Mouse (Mus musculus): ENCODE measurements around the gene Mcu. TPM values are rescaled to one million over a fixed set of nuclear protein-coding genes. Genes with fewer than 3 reads are reported as not detected.

Gene Mcu
- total and polyA plus RNA-seq, 2 experiments from 2014 or later, result 13.0 to 20.5 TPM

DNA sequence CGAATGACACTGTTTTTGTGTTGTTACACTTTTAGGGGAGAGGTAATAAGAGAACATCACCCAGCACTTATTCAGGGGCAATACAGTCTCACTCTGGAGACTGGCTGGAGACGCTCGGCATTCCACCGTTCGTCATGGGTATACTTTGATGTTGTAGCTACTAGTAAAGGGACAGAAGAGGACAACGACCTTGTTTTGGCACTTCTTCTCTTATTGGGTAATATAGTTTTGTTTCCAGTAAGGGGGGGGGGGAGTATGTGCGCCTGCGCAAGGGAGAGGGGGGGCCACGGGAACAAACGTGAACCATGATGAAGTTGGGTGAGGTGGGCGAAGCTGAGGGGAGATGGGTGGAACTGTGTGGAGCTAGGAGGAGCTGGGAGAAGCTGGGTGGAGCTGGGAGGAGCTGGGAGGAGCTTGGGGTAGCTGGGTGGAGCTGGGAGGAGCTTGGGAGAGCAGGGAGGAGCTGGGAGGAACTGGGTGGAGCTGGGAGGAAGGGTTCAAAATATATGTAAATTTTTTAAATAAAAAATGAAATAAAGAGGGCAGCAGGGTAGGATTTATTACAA, 67.6 kb downstream of the Mcu start:
- no peak for TF ChIP-seq CTCF (IDR thresholded peaks at IDR 0.05; ENCODE audit: low read depth)
- TF ChIP-seq EP300 (IDR thresholded peaks at IDR 0.05; ENCODE audit: low read depth), result no peak
- no peaks in the 10 kb centered on the region; the same call in none of the 2 replicates for H3K4me1 ChIP-seq (ENCODE audit: control insufficient read depth, insufficient read depth)
- ATAC-seq (ENCODE audit: insufficient read depth, low read depth), result no peak

DNA sequence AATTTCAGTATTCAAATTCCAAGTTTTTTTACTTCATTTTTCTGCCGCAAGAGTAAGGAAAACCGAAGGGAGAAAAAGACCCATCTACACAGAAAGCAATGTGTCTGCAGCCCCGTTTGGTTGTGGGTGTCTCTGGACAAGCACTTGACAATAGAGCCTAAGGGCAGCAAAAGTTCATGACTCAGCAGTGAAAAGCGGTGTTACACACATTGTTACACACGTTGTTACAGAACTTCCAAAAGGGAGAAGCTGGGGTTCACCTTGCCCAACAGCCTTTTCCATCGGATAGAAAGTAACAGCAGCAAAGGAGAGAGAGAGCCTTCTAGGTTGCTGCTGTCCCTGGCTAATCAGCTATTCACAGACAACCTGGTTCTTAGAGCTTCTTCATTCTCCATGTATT, 68.3 kb downstream of the Mcu start:
- Histone ChIP-seq H3K27me3 (ENCODE audit: control insufficient read depth, insufficient read depth, low read length) (no peaks in the 10 kb centered on the region), H3K9me3 (replicated peaks; ENCODE audit: control insufficient read depth, low read length) (no peaks in the 10 kb centered on the region), H3K36me3 (replicated peaks; ENCODE audit: control insufficient read depth, insufficient read depth, low read length) (peaks cover 8% of the 10 kb centered on the region), H3K9ac (replicated peaks; ENCODE audit: low read depth, low read length) (no peak overlapping the region), H3K4me3 (ENCODE audit: low read depth, low read length) (no peak overlapping the region), H3K4me2 (ENCODE audit: low read depth, low read length) (no peak overlapping the region), H3K27ac (ENCODE audit: low read depth) (no peak overlapping the region), H3K4me1 (ENCODE audit: control insufficient read depth, insufficient read depth) (no peaks in the 10 kb centered on the region; the same call in none of the 2 replicates)
- 73% methylated on average over 6 of the region's 6 CpGs for WGBS
- ATAC-seq (ENCODE audit: insufficient read depth, low read depth) (no peak), DNase-seq (ENCODE audit: low spot score) (no peak)
- TF ChIP-seq CTCF (IDR thresholded peaks at IDR 0.05; ENCODE audit: low read depth) (no peak), EP300 (IDR thresholded peaks at IDR 0.05; ENCODE audit: low read depth) (no peak)

More for the DNA sequence above, 67.6 kb downstream of the Mcu start:
- no peak overlapping the region for H3K4me2 ChIP-seq (ENCODE audit: low read depth, low read length)
- no peaks in the 10 kb centered on the region for H3K27me3 ChIP-seq (ENCODE audit: control insufficient read depth, insufficient read depth, low read length)
- no peak overlapping the region for H3K4me3 ChIP-seq (ENCODE audit: low read depth, low read length)
- 84% methylated on average over 11 of the region's 11 CpGs for WGBS
- no peak overlapping the region for H3K27ac ChIP-seq (ENCODE audit: low read depth)
- no peak overlapping the region for H3K9ac ChIP-seq (replicated peaks; ENCODE audit: low read depth, low read length)
- peaks cover 8% of the 10 kb centered on the region for H3K36me3 ChIP-seq (replicated peaks; ENCODE audit: control insufficient read depth, insufficient read depth, low read length)
- H3K9me3 ChIP-seq (replicated peaks; ENCODE audit: control insufficient read depth, low read length), result 0 out of 2 replicates have a peak, but pooled peaks cover under 1% of the 10 kb centered on the region
- DNase-seq (ENCODE audit: low spot score), result no peak

DNA sequence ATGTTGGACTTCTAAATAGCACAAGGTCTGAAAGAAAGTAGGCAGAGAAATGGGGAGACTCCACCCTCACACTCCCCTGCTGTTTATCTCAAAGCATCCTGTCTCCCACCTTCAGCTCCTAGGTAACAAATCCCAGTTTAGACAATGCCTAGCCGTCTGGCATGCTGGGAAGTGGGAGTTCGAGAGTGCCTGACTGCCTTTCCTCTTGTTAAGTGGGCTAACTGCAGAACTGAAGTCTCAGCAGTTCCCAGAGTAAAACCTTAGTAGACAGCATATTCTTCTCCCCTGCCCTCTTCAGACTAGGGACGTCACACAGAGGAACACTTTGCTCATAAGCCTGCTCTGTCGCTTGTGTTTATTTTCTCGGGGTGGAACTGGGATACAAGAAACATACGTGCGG, 69.1 kb downstream of the Mcu start:
- no peak for TF ChIP-seq EP300 (IDR thresholded peaks at IDR 0.05; ENCODE audit: low read depth)
- no peak for TF ChIP-seq CTCF (IDR thresholded peaks at IDR 0.05; ENCODE audit: low read depth)
- no peaks in the 10 kb centered on the region for H3K27me3 ChIP-seq (ENCODE audit: control insufficient read depth, insufficient read depth, low read length)
- H3K36me3 ChIP-seq (replicated peaks; ENCODE audit: control insufficient read depth, insufficient read depth, low read length), result peaks cover 8% of the 10 kb centered on the region
- H3K4me2 ChIP-seq (ENCODE audit: low read depth, low read length), result no peak overlapping the region
- ATAC-seq (ENCODE audit: insufficient read depth, low read depth), result no peak
- no peak for DNase-seq (ENCODE audit: low spot score)
- no peak overlapping the region for H3K4me3 ChIP-seq (ENCODE audit: low read depth, low read length)
- H3K9ac ChIP-seq (replicated peaks; ENCODE audit: low read depth, low read length), result no peak overlapping the region
- WGBS, result 63% methylated on average over 7 of the region's 7 CpGs
- no peak overlapping the region for H3K27ac ChIP-seq (ENCODE audit: low read depth)
- no peaks in the 10 kb centered on the region; the same call in 1 of the 2 replicates for H3K4me1 ChIP-seq (ENCODE audit: control insufficient read depth, insufficient read depth)
- H3K9me3 ChIP-seq (replicated peaks; ENCODE audit: control insufficient read depth, low read length), result no peaks in the 10 kb centered on the region

DNA sequence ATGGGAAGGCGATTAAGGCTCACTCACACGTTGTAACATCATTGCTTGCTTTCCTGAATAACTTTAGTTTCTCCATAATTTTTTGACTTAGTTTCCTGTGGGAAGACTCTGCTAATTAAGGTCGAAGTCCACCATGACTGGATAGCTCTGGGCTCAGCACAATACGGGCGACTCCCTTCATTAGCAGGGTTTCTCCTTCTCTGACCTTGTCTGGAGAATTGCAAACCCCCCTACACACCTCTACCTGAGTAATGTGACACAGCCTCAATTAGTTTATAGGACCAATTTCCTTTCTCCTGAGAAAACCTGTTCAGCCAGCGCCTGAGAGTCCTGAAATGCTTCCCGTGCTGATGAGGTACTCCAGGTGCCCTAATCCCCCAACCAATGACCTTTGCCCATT, 71.3 kb downstream of the Mcu start:
- TF ChIP-seq CTCF (IDR thresholded peaks at IDR 0.05; ENCODE audit: low read depth) (no peak), EP300 (IDR thresholded peaks at IDR 0.05; ENCODE audit: low read depth) (no peak)
- H3K4me3 ChIP-seq (ENCODE audit: low read depth, low read length), result no peak overlapping the region
- WGBS, result 92% methylated on average over 7 of the region's 7 CpGs
- no peak overlapping the region for H3K27ac ChIP-seq (ENCODE audit: low read depth)
- ATAC-seq (ENCODE audit: insufficient read depth, low read depth) (no peak), DNase-seq (ENCODE audit: low spot score) (no peak)
- H3K27me3 ChIP-seq (ENCODE audit: control insufficient read depth, insufficient read depth, low read length), result no peaks in the 10 kb centered on the region
- H3K36me3 ChIP-seq (replicated peaks; ENCODE audit: control insufficient read depth, insufficient read depth, low read length), result peaks cover 8% of the 10 kb centered on the region
- H3K9me3 ChIP-seq (replicated peaks; ENCODE audit: control insufficient read depth, low read length), result no peaks in the 10 kb centered on the region
- no peak overlapping the region for H3K9ac ChIP-seq (replicated peaks; ENCODE audit: low read depth, low read length)
- H3K4me1 ChIP-seq (ENCODE audit: control insufficient read depth, insufficient read depth), result no peaks in the 10 kb centered on the region
- no peak overlapping the region for H3K4me2 ChIP-seq (ENCODE audit: low read depth, low read length)

DNA sequence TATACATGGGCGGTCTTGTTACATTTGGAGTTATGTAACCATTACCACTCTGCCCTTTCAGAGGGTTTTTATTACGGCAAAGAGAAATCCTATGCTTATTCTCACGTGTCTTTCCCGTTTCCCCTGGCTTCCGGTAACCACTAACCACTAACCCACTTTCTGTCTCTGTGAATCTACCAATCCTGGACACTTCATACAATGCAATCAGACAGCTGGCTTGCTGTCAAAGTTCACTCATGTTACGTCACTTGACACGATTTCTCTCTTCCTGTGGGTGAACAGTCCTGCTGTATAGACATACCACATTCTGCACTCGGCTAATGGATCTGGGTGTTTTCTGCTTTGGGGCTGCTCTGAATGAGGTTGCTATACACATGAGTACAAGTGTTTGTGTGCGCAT, 73.1 kb downstream of the Mcu start:
- WGBS, result 80% methylated on average over 9 of the region's 9 CpGs
- Histone ChIP-seq H3K36me3 (replicated peaks; ENCODE audit: control insufficient read depth, insufficient read depth, low read length) (peaks cover 8% of the 10 kb centered on the region), H3K9ac (replicated peaks; ENCODE audit: low read depth, low read length) (no peak overlapping the region), H3K4me3 (ENCODE audit: low read depth, low read length) (no peak overlapping the region), H3K9me3 (replicated peaks; ENCODE audit: control insufficient read depth, low read length) (no peaks in the 10 kb centered on the region), H3K4me2 (ENCODE audit: low read depth, low read length) (no peak overlapping the region), H3K27me3 (ENCODE audit: control insufficient read depth, insufficient read depth, low read length) (no peaks in the 10 kb centered on the region), H3K4me1 (ENCODE audit: control insufficient read depth, insufficient read depth) (peaks cover 13% of the 10 kb centered on the region), H3K27ac (ENCODE audit: low read depth) (no peak overlapping the region)
- no peak for TF ChIP-seq EP300 (IDR thresholded peaks at IDR 0.05; ENCODE audit: low read depth)
- TF ChIP-seq CTCF (IDR thresholded peaks at IDR 0.05; ENCODE audit: low read depth), result no peak
- no peak for DNase-seq (ENCODE audit: low spot score)
- no peak for ATAC-seq (ENCODE audit: insufficient read depth, low read depth)

DNA sequence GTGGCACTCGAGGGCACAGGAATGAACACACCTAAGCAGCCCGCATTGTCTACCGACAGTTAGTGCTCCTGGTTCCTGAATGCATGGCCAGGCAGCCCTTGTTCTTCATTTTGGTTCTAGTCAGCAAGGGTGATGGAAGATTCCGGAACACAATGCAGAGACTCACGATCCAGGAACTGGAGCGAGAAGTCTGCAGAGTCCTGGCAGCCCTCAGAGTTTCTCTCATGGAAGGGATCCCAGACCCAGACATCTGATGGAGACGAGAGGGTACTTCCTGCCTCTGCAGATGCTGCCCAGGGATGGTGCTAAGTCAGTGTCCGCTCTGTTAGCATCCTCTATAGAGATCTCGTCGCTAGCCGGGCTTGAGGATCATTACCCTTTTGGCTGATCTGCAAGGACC, 75.0 kb downstream of the Mcu start:
- DNase-seq (ENCODE audit: low spot score), result no peak
- no peaks in the 10 kb centered on the region for H3K27me3 ChIP-seq (ENCODE audit: control insufficient read depth, insufficient read depth, low read length)
- H3K4me2 ChIP-seq (ENCODE audit: low read depth, low read length), result no peak overlapping the region
- WGBS, result 89% methylated on average over 11 of the region's 11 CpGs
- H3K4me3 ChIP-seq (ENCODE audit: low read depth, low read length), result no peak overlapping the region
- no peak for ATAC-seq (ENCODE audit: insufficient read depth, low read depth)
- H3K4me1 ChIP-seq (ENCODE audit: control insufficient read depth, insufficient read depth), result peaks cover 13% of the 10 kb centered on the region
- H3K27ac ChIP-seq (ENCODE audit: low read depth), result no peak overlapping the region
- no peak overlapping the region for H3K9ac ChIP-seq (replicated peaks; ENCODE audit: low read depth, low read length)
- H3K9me3 ChIP-seq (replicated peaks; ENCODE audit: control insufficient read depth, low read length), result no peaks in the 10 kb centered on the region
- peaks cover 8% of the 10 kb centered on the region for H3K36me3 ChIP-seq (replicated peaks; ENCODE audit: control insufficient read depth, insufficient read depth, low read length)
- TF ChIP-seq CTCF (IDR thresholded peaks at IDR 0.05; ENCODE audit: low read depth) (no peak), EP300 (IDR thresholded peaks at IDR 0.05; ENCODE audit: low read depth) (no peak)

Measured in heart, postnatal 0 days (tissue).